Mouse (Mus musculus) spleen, adult 2 months (tissue): Measurements from ENCODE around the gene Dph6.

Experiments used
- CTCF ChIP-seq: fragments of 200-500 bp; IDR thresholded peaks from 2 replicates; pipeline ENCODE4 v1.5.1; 2011; ENCODE audit warnings: mild to moderate bottlenecking, inconsistent platforms; ENCODE audit not compliant: insufficient read depth, insufficient read length, insufficient replicate concordance; ENCODE audit errors: extremely low read depth
- POLR2A ChIP-seq: fragments of 200-500 bp; IDR thresholded peaks from 2 replicates; pipeline ENCODE4 v1.6.1; 2011; ENCODE audit warnings: low read depth, low read length, inconsistent platforms

- no peak for TF ChIP-seq CTCF
- TF ChIP-seq POLR2A: no peak
These were observed 43.2 kb downstream of the Dph6 start for GRCm38 (mm10) chr2:114611576-114611975.
